Mouse (Mus musculus) neural tube, embryonic 11.5 days (tissue): ENCODE results near the gene Gm44805. TPM values are rescaled to one million over a fixed set of nuclear protein-coding genes. Genes with fewer than 3 reads are reported as not detected.

Source experiments
- ATAC-seq: fragments of 200-750 bp; cut with Nextera tagmentation; 2 replicates; pipeline ENCODE4 v1.8.0; 2017; ENCODE audit warnings: moderate number of reproducible peaks, mild to moderate bottlenecking, moderate TSS enrichment, moderate library complexity; ENCODE audit not compliant: insufficient read depth, low FRiP score, low TSS enrichment
- DNase-seq: peaks from one replicate; pipeline ENCODE4 v3.0.0-alpha.2; 2015; ENCODE audit warnings: low spot score
- H3K27ac ChIP-seq: fragments of 300-500 bp; sonication (generic); 2 replicates; pipeline ENCODE4 v1.5.1; 2014; ENCODE audit warnings: low read depth, mild to moderate bottlenecking, low read length
- H3K27me3 ChIP-seq: fragments of 300-500 bp; sonication (generic); 2 replicates; pipeline ENCODE4 v1.6.1; 2014; ENCODE audit warnings: mild to moderate bottlenecking, low read length, mixed read lengths; ENCODE audit not compliant: control insufficient read depth, insufficient read depth
- H3K36me3 ChIP-seq: fragments of 300-500 bp; sonication (generic); 2 replicates; pipeline ENCODE4 v1.6.1; 2014; ENCODE audit warnings: mild to moderate bottlenecking, low read length, moderate library complexity, mixed read lengths; ENCODE audit not compliant: control insufficient read depth, insufficient read depth
- H3K4me1 ChIP-seq: fragments of 300-500 bp; sonication (generic); 2 replicates; pipeline ENCODE4 v1.6.1; 2014; ENCODE audit warnings: low read length, mixed read lengths; ENCODE audit not compliant: control insufficient read depth, insufficient read depth
- H3K4me2 ChIP-seq: fragments of 300-500 bp; sonication (generic); 2 replicates; pipeline ENCODE4 v1.6.1; 2014; ENCODE audit warnings: low read depth, mild to moderate bottlenecking, moderate library complexity
- H3K4me3 ChIP-seq: fragments of 300-500 bp; sonication (generic); 2 replicates; pipeline ENCODE4 v1.5.1; 2014; ENCODE audit warnings: low read depth, low read length
- H3K9ac ChIP-seq: fragments of 300-500 bp; sonication (generic); 2 replicates; pipeline ENCODE4 v1.6.1; 2014; ENCODE audit warnings: mild to moderate bottlenecking, low read length
- H3K9me3 ChIP-seq: fragments of 300-500 bp; sonication (generic); 2 replicates; pipeline ENCODE4 v1.6.1; 2016; ENCODE audit warnings: low read length; ENCODE audit not compliant: control insufficient read depth
- WGBS: fragments of 180-500 bp; shearing (Covaris S2); extraction: QIAGEN DNeasy Blood & Tissue Kit; methylation state at CpG from one replicate; pipeline ENCODE4 v1.1.7; 2014; 5-methylcytosine and 5-hydroxymethylcytosine counted together
- polyA plus RNA-seq: library from polyadenylated mRNA; unstranded; fragments of >200 nt; fragmentation: Nextera tagmentation; extraction: Ambion mirVana; gene quantifications from 2 replicates; pipeline ENCODE4 v1.2.1, GENCODE M21; 2014

Gene Gm44805
- polyA plus RNA-seq, 1 experiment from 2014 or later, result not detected

DNA sequence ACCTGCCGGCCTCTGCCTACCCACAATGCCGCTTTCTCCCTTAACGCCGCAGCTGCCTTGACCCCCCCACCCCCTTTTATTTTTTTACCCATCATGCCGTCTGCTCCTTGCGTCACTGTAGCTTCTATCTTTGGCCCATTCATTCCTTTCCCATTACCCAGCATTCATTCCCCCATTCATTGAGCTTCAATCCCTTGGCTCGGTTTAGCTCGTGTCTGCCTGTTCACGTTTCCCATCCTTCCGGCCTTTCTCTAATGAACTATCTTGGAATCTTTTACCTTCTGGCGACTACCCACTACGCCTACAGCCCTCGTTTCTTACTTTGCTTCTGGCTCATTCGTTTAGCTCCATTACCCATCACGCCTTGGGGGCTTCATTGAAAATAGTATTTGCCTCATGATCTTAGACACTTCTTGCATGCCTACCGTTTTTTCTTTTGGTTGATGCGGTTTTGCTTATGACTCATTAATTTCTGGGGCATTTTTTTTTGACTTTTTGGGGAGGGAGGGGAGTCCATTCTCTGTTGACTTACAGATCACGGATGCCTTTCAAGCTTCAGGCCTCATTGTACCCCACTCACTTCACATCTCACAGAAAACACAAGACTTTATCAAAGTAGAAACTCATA is 34.9 kb upstream of the Gm44805 start:
- Histone ChIP-seq H3K9ac (peak overlapping the region; percentile 46), H3K9me3 (no peaks in the 10 kb centered on the region), H3K36me3 (peaks cover 4% of the 10 kb centered on the region), H3K27ac (peak overlapping the region; percentile 81), H3K27me3 (no peaks in the 10 kb centered on the region), H3K4me1 (peaks cover 7% of the 10 kb centered on the region), H3K4me2 (peak overlapping the region; percentile 50), H3K4me3 (peak overlapping the region; percentile 29)
- DNase-seq (no peak), ATAC-seq (no peak)
- WGBS, result 8% methylated on average over 18 of the region's 18 CpGs

DNA sequence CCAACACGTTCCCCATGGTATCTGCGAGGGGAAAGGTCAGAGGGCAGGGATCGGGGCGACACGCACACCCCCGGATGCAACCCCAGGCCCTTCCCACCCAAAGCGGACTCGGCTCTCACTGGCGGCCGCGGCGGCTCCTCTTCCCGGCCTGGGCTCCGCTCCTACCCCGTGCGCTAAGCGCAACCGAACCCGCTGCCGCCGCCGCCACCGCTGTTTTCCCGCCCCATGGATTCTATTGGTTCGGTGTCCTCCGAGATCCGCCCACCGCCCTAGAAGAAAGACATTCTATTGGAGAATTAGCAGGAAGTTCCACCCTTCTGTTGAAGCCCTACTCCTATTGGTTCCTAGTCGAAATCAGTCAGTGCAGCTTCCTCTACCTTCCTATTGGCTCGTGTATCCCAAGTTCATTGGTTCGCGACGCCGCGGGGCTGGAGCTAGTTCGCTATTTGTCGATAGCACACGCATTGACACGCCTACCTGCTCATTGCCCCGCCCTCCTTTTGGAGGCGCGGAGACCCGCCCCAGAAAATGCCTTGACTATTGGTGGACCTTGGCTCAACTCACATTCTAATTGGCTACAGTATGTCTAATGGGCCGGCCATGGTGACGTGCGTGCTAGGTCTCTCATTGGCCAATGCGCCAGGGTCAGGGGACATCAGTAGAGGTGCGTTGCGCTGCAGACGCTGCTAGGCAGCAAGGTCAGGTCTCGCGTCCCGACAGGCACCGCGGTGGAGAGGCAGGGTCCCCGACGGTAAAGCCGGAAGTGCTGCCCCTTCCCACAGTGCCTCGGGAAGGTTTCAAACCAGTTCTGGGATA is 34.2 kb upstream of the Gm44805 start, which contains the start of gene Tomm40:
Gene Tomm40 (minus strand): TSS at position 200 of the 816 bp plus-strand sequence.
- Histone ChIP-seq H3K4me3 (peak within 1 kb of the TSS; percentile 93), H3K4me2 (peak within 1 kb of the TSS; percentile 83), H3K36me3 (peaks cover 9% of the 10 kb centered on the region), H3K4me1 (peaks cover 7% of the 10 kb centered on the region), H3K9me3 (no peaks in the 10 kb centered on the region), H3K27me3 (no peaks in the 10 kb centered on the region), H3K9ac (peak within 1 kb of the TSS; percentile 80), H3K27ac (peak within 1 kb of the TSS; percentile 81)
- WGBS, result under 1% methylated on average over 53 of the region's 59 CpGs
- ATAC-seq (peak; percentile 99), DNase-seq (peak; percentile 100)

DNA sequence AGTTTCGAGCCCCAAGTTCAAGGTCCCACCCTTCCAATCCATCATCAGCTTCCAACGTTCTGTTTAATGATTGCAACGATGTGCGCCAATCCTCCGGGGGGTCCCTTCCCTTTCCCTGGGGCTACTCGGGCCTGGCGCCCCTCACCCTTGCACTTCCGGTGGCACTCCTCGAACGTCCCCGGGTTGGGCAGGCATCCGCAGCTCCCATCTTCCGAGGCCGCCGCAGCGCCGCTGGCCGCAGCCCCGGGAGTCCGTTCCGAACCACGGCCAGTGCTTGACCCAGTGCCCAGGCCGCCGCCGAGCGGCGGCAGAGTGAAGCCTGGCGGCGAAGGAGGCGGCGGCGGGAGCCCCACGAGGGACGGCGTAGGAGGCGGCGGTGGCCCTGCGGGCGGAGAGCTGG is 33.6 kb upstream of the Gm44805 start:
- Histone ChIP-seq H3K9ac (peak overlapping the region; percentile 80), H3K4me3 (peak overlapping the region; percentile 93), H3K36me3 (peaks cover 10% of the 10 kb centered on the region), H3K9me3 (no peaks in the 10 kb centered on the region), H3K4me1 (peaks cover 7% of the 10 kb centered on the region), H3K4me2 (peak overlapping the region; percentile 83), H3K27ac (peak overlapping the region; percentile 36), H3K27me3 (no peaks in the 10 kb centered on the region)
- ATAC-seq (no peak; the same call in 1 of the 2 replicates), DNase-seq (no peak)
- WGBS, result under 1% methylated on average over 28 of the region's 39 CpGs

DNA sequence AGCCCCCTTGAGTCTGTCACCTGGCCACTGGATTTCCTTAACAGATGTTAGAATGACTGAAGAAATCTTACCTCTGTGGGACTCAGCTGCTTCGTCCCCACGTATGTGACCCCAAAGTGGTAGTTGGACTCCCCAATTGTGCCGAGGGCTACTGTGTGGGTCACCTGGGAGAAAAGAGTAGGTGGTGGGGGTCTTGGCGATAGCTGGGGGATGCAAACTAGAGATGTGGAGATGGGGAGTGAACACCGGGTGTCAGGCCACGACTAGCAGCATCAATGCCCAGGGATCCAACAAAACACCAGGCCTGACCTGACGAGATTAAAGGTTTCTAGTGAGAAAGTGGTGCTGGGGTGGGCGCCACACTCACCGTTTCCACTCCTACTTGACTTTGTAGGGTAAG is 32.4 kb upstream of the Gm44805 start:
- H3K4me2 ChIP-seq, result no peak overlapping the region
- H3K27me3 ChIP-seq, result no peaks in the 10 kb centered on the region
- 94% methylated on average over 9 of the region's 9 CpGs for WGBS
- DNase-seq (no peak), ATAC-seq (no peak)
- H3K36me3 ChIP-seq, result peaks cover 16% of the 10 kb centered on the region
- H3K9ac ChIP-seq, result no peak overlapping the region
- H3K9me3 ChIP-seq, result no peaks in the 10 kb centered on the region
- H3K27ac ChIP-seq, result no peak overlapping the region
- H3K4me1 ChIP-seq, result peaks cover 7% of the 10 kb centered on the region
- H3K4me3 ChIP-seq, result no peak overlapping the region

DNA sequence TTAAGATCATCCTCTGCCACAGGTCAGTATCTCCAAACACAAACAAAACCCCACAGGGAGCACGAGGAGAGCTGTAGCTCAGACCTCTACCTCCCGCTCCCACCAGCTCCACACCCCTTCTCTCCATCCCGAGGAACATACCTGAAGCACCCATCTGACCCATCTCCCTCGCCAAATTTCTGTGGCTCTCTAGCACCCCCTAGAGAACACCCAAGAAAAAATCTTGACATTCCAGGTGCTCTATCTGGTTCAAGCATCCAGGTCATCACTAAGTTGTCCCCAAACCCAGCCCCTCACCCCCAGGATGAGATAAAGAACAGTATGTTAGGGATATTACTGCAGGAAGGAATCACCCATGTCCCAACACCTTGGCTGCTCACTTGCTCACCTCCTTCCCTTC is 32.0 kb upstream of the Gm44805 start:
- 57% methylated on average over 4 of the region's 4 CpGs for WGBS
- peaks cover 7% of the 10 kb centered on the region for H3K4me1 ChIP-seq
- peaks cover 16% of the 10 kb centered on the region for H3K36me3 ChIP-seq
- no peak overlapping the region for H3K4me2 ChIP-seq
- no peak overlapping the region; the same call in 1 of the 2 replicates for H3K4me3 ChIP-seq
- ATAC-seq (no peak), DNase-seq (no peak)
- no peak overlapping the region for H3K27ac ChIP-seq
- no peaks in the 10 kb centered on the region for H3K27me3 ChIP-seq
- H3K9ac ChIP-seq, result no peak overlapping the region
- no peaks in the 10 kb centered on the region for H3K9me3 ChIP-seq

DNA sequence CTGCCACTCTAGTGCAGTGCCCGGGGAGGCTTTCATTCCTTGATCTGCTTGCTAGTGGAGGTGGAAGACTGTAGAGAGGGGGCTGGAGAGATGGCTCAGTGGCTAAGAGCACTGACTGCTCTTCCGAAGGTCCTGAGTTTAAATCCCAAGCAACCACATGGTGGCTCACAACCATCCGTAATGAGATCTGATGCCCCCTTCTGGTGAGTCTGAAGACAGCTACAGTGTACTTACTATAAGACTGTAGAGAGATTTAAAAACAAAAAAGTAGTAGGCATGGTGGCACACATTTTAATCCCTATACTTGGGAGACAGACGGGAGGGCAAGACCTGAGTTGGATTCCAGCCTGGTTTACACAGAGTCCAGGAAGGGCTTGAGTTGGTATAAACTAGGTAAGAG is 31.2 kb upstream of the Gm44805 start:
- Histone ChIP-seq H3K4me2 (no peak overlapping the region), H3K36me3 (peaks cover 18% of the 10 kb centered on the region)
- DNase-seq, result no peak

DNA sequence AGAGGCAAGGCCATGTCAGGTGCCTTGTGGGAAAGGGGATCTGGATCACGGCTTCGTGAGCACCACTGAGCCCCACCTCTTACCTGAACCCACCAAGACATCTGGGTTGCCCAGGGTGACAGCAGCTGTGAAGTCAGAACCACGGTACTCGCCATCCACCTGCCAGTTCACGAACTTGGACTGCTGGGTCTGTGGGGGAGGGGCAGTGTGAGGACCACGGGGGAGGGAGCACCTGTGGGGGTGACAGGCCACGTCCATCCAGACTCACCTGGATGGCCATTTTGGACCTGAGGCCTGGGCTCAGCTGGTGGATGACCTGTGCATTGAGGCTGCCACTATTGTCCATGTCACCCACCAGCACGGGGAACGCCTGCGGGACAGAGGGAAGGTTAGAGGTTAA is 29.4 kb upstream of the Gm44805 start:
- ATAC-seq (no peak), DNase-seq (no peak)
- no peak overlapping the region for H3K9ac ChIP-seq
- WGBS, result 88% methylated on average over 10 of the region's 10 CpGs
- no peak overlapping the region for H3K27ac ChIP-seq
- no peak overlapping the region for H3K4me2 ChIP-seq
- H3K4me3 ChIP-seq, result no peak overlapping the region
- H3K27me3 ChIP-seq, result no peaks in the 10 kb centered on the region
- H3K36me3 ChIP-seq, result peaks cover 22% of the 10 kb centered on the region
- peaks cover 7% of the 10 kb centered on the region for H3K4me1 ChIP-seq
- H3K9me3 ChIP-seq, result no peaks in the 10 kb centered on the region

More for the DNA sequence above, 31.2 kb upstream of the Gm44805 start:
- no peaks in the 10 kb centered on the region for H3K27me3 ChIP-seq
- H3K9me3 ChIP-seq, result no peaks in the 10 kb centered on the region
- no peak overlapping the region for H3K4me3 ChIP-seq
- 88% methylated on average over 4 of the region's 4 CpGs for WGBS
- no peak overlapping the region for H3K27ac ChIP-seq
- H3K4me1 ChIP-seq, result peaks cover 7% of the 10 kb centered on the region
- no peak overlapping the region for H3K9ac ChIP-seq
- ATAC-seq, result no peak

DNA sequence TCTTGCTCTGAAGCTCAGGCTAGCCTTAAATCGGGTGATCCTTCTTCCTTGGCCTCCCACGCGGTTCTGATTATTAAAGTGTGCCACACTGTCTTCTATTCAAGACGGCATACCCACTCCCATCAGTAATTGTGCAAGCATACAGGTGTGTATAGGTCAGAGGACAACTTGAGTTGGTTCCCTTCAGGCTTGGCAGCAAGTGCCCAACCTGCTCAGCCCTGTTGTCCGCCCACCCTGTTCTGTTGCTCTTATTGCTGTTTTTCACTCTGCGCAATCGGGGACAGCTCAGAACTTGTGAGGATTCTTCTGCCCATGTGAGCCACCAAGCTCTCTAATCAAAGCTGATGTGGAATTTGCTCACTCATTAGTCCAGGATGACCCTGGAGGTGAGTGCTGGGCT is 24.0 kb upstream of the Gm44805 start:
- no peak overlapping the region for H3K9ac ChIP-seq
- H3K27me3 ChIP-seq, result no peaks in the 10 kb centered on the region
- H3K9me3 ChIP-seq, result no peaks in the 10 kb centered on the region
- peaks cover 12% of the 10 kb centered on the region; the same call in 1 of the 2 replicates for H3K36me3 ChIP-seq
- no peaks in the 10 kb centered on the region for H3K4me1 ChIP-seq
- H3K4me2 ChIP-seq, result no peak overlapping the region
- DNase-seq, result no peak
- ATAC-seq, result no peak
- H3K27ac ChIP-seq, result no peak overlapping the region
- 95% methylated on average over 7 of the region's 7 CpGs for WGBS
- H3K4me3 ChIP-seq, result no peak overlapping the region
